Mouse (Mus musculus): ENCODE measurements around the gene Adra2a. TPM values are rescaled to one million over a fixed set of nuclear protein-coding genes. Genes with fewer than 3 reads are reported as not detected.

Gene Adra2a
- polyA plus RNA-seq, 1 experiment, result 4.3 TPM

DNA sequence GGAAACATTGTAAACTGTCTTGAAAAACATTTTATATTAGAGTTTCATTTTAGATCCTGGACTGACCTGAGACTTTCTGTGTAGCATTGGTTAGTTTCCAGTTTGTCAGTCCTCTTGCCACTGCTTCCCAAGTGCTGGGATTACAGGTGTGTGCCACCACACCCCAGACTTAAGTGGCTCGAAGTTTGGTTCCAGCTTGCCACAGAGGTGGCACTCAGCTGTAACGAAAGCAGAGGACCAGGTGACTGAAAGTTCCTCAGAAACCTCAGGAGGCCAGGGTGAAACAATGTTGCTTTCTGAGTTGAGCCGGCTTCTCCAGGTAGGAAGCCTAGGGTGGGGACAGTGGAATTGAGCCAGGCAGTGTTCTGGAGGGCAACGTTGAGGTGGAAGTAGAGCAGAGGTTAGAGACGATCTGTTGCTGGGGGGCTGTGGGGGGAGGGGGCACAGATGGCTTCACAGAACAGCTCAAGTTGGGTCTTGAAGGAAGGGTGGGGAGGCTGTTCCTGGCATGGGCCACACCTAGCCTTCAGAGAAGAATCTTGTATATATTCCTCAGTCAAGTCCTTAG, 28.4 kb downstream of the Adra2a start:
- H3K4me3 ChIP-seq (replicated peaks), result no peak overlapping the region
- TF ChIP-seq FLI1 (IDR thresholded peaks at IDR 0.05; ENCODE audit: low read length), result no peak
- no peak for TF ChIP-seq GATA1 (IDR thresholded peaks at IDR 0.05; ENCODE audit: borderline replicate concordance, low read length)
- peaks cover 18% of the 10 kb centered on the region for H3K4me1 ChIP-seq
- H3K27me3 ChIP-seq (replicated peaks), result peaks cover 54% of the 10 kb centered on the region
- peaks cover 28% of the 10 kb centered on the region for H3K9me3 ChIP-seq
- H3K36me3 ChIP-seq (replicated peaks; ENCODE audit: low read length), result no peaks in the 10 kb centered on the region

DNA sequence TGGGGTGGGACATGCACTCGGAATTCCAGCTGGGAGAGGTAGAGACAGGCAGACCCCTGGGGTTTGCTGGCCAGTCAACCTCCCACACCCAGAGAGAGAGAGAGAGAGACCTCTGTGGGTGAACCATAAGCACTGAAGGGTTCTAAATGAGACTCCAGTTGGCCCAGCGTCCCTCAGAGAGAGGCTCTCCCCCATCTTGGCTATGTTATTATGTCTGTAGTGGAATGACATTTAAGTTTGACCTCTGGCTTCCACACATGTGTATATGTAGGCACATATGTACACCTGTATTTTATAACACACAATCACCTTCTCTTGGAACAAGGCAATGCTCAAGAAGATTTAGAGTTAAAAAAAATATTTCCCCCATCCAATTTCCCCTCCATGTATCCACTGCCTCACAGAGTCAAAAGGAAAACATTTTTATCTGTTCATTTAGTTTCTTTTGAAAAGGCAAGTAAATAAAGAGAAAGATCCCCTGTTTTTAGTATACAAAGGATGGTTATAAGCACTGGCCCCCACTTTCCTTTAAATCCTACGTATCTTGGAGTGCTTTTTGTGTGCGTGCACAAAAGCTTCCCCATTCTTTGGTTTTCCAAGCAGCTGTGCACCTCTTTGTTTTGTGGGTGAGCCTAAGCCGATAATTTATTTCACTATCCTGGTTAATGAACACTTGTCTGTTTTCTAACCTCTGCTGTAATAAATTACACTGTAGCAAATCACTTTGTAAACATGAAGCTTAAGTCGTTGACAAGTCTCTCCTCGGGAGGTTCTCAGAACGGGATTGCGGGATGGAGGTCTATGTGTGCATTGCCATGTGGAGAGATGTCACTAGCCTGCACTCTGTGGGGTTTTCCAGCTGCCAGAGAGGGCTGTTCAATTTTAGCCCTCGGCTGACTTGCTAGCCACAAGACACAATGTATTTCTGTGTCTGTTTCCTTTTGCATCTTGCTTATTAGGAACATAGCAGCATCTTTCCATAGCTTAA, 32.7 kb downstream of the Adra2a start:
- H3K9me3 ChIP-seq, result no peaks in the 10 kb centered on the region
- no peaks in the 10 kb centered on the region for H3K36me3 ChIP-seq (replicated peaks; ENCODE audit: low read length)
- 0 out of 2 replicates have a peak, but pooled peaks cover 5% of the 10 kb centered on the region for H3K4me1 ChIP-seq
- TF ChIP-seq GATA1 (IDR thresholded peaks at IDR 0.05; ENCODE audit: borderline replicate concordance, low read length) (no peak), FLI1 (IDR thresholded peaks at IDR 0.05; ENCODE audit: low read length) (no peak)
- H3K27me3 ChIP-seq (replicated peaks), result peaks cover 46% of the 10 kb centered on the region
- H3K4me3 ChIP-seq (replicated peaks), result no peak overlapping the region

DNA sequence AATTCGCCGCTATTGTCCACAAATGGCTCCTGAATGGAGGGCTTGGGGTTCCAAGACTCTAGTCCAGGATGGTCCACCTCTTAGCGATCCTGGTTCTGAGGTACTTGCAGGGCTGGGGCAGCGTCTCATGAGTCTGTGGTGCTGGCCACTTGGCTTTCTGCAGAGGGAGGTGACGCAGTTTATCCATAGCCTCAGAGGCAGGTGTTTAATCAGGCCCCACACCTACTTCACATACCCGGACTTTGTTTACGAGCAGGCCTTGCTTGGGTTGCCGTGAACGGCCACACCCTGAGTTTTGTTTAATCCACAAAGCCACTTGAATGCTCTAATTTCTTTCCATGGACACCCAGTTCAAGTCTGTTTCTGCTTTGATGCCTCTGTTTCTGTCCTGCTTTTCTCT, 37.4 kb downstream of the Adra2a start:
- peaks cover 42% of the 10 kb centered on the region for H3K27me3 ChIP-seq (replicated peaks)
- peaks cover 32% of the 10 kb centered on the region for H3K4me1 ChIP-seq
- no peak for TF ChIP-seq GATA1 (IDR thresholded peaks at IDR 0.05; ENCODE audit: borderline replicate concordance, low read length)
- H3K9me3 ChIP-seq, result peaks cover 14% of the 10 kb centered on the region
- no peak overlapping the region for H3K4me3 ChIP-seq (replicated peaks)
- H3K36me3 ChIP-seq (replicated peaks; ENCODE audit: low read length), result no peaks in the 10 kb centered on the region

DNA sequence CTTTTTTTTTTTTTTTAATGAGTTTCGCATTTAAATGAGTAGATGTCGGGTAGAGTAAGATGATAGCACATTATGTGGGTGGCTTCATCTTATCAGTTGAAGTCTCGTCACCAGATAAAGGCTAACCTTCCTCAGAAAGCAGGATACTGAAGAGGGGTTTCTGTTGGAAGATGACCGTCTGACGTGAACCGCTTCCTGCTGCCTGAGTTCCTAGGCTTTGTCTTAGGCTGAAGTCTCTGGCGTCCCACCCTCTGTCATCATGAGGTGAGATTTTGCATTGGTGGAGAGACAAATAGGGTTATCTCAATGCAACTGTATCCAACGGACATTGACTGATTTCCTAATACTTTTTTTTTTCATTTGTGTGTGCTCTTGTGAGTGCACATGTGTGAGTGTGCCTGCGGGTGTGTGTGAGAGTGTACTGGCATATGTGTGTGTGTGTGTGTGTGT, 37.8 kb downstream of the Adra2a start:
- Histone ChIP-seq H3K36me3 (replicated peaks; ENCODE audit: low read length) (no peaks in the 10 kb centered on the region), H3K4me3 (replicated peaks) (no peak overlapping the region), H3K4me1 (peaks cover 32% of the 10 kb centered on the region), H3K9me3 (peaks cover 14% of the 10 kb centered on the region), H3K27me3 (replicated peaks) (peaks cover 42% of the 10 kb centered on the region)
- TF ChIP-seq GATA1 (IDR thresholded peaks at IDR 0.05; ENCODE audit: borderline replicate concordance, low read length) (no peak), FLI1 (IDR thresholded peaks at IDR 0.05; ENCODE audit: low read length) (no peak)

DNA sequence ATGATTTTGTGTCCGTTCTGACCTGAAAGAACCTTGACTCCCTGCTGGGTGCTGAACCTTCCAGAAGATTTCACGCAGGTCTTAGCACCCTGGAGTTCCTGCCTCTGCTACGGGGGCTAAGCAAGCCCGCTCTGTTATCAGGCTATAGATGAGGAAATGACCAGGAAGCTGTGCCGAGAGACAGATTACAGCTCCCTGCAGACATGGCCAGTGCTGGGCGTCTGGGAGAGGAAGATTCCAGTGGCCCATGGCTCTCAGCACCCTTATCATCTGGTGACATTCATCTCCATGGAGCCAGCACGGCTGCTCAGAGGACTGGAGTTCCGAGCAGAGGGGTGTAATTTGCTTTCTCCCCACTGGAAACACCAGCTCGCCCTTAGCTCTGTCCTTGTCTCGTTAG, 43.4 kb downstream of the Adra2a start:
- no peaks in the 10 kb centered on the region for H3K36me3 ChIP-seq (replicated peaks; ENCODE audit: low read length)
- no peak for TF ChIP-seq FLI1 (IDR thresholded peaks at IDR 0.05; ENCODE audit: low read length)
- peak; percentile 72; the same call in 1 of the 3 replicates for TF ChIP-seq GATA1 (IDR thresholded peaks at IDR 0.05; ENCODE audit: borderline replicate concordance, low read length)
- H3K4me3 ChIP-seq (replicated peaks), result peak overlapping the region; percentile 72
- peaks cover 63% of the 10 kb centered on the region for H3K4me1 ChIP-seq
- H3K27me3 ChIP-seq (replicated peaks), result peaks cover 27% of the 10 kb centered on the region
- peaks cover 20% of the 10 kb centered on the region for H3K9me3 ChIP-seq

DNA sequence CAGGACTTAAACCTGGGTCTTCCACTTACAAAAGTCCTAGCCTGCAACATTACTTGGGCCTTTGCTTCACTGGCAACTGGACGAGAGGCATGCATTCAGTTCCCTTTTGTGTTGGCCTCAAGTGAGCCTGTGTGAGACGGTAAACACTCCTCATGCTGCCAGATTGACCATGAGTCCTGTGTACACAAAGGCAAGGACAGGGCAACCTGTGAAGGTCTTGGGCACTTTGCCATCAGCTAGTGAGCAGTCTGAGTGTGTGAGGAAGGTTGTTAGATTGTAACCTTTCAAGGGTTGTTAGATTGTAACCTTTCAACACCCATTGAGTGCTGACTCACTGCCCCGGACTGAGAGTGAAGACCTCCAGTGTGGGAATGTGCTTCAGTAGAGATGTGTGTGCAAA, 49.6 kb downstream of the Adra2a start:
- H3K9me3 ChIP-seq, result no peaks in the 10 kb centered on the region
- H3K4me3 ChIP-seq (replicated peaks), result no peak overlapping the region
- peaks cover 43% of the 10 kb centered on the region for H3K27me3 ChIP-seq (replicated peaks)
- no peak for TF ChIP-seq FLI1 (IDR thresholded peaks at IDR 0.05; ENCODE audit: low read length)
- H3K36me3 ChIP-seq (replicated peaks; ENCODE audit: low read length), result no peaks in the 10 kb centered on the region
- H3K4me1 ChIP-seq, result peaks cover 51% of the 10 kb centered on the region

DNA sequence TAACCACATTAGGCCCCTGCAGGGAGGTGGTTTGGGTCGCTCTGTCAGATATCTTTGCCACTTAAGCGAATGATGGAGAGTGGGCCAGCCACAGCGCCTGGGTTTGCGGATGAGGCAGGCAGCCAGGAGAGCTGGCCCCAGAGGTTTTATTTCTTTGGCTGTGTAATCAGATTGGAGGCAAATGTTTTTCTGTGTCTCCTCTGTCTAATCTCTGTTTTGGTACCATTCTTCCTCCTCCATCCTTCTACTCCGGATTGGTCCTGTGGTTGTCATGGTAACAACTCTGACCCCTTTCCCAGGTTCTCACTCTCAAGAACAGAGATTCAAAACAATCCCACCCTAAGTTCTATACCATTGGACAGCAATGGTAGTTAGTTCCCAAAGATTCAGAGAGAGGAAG, 51.8 kb downstream of the Adra2a start:
- Histone ChIP-seq H3K27me3 (replicated peaks) (peaks cover 50% of the 10 kb centered on the region), H3K4me3 (replicated peaks) (no peak overlapping the region), H3K9me3 (no peaks in the 10 kb centered on the region), H3K36me3 (replicated peaks; ENCODE audit: low read length) (no peaks in the 10 kb centered on the region), H3K4me1 (peaks cover 35% of the 10 kb centered on the region)
- TF ChIP-seq GATA1 (IDR thresholded peaks at IDR 0.05; ENCODE audit: borderline replicate concordance, low read length) (no peak), FLI1 (IDR thresholded peaks at IDR 0.05; ENCODE audit: low read length) (no peak)

DNA sequence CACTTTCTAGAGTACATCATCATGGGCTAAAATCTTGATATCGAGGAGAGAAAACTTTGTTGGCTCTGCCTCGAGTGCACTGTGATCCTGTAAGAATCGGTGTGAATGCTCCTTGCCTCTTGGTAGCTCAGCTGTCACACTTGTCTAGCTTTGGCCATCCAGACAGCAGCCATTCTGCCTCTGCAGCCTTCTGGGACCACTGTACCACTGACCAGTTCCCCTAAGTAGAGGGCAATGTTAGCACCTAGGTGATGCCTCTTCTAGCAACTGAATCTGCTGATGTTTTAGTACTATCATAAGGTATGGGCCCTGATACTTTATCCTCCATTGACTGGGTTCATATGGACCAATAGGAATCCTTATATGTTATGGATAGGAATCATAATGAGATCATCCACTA, 54.4 kb downstream of the Adra2a start:
- H3K4me1 ChIP-seq, result peaks cover 35% of the 10 kb centered on the region
- no peak for TF ChIP-seq FLI1 (IDR thresholded peaks at IDR 0.05; ENCODE audit: low read length)
- no peak for TF ChIP-seq GATA1 (IDR thresholded peaks at IDR 0.05; ENCODE audit: borderline replicate concordance, low read length)
- H3K36me3 ChIP-seq (replicated peaks; ENCODE audit: low read length), result no peaks in the 10 kb centered on the region
- H3K27me3 ChIP-seq (replicated peaks), result peaks cover 49% of the 10 kb centered on the region
- no peak overlapping the region for H3K4me3 ChIP-seq (replicated peaks)
- H3K9me3 ChIP-seq, result peaks cover 5% of the 10 kb centered on the region

Other genes starting within 250 kb of the Adra2a start
- gene Pdcd4, start 151.9 kb upstream of the Adra2a start, polyA plus RNA-seq (2012; ENCODE audit: insufficient read depth, low replicate concordance), result 2.8 and 25.4 TPM in 2 replicates
- 1.6 TPM in 1 of 2 replicates, not detected in the other for gene Shoc2, start 99.8 kb upstream of the Adra2a start, polyA plus RNA-seq (2012; ENCODE audit: insufficient read depth, low replicate concordance)
- gene Bbip1, start 99.5 kb upstream of the Adra2a start, polyA plus RNA-seq (2012; ENCODE audit: insufficient read depth, low replicate concordance), result 5.1 TPM in 1 of 2 replicates, not detected in the other

All from megakaryocyte, embryonic 14.5 days (primary cell).